Mouse (Mus musculus) stomach, postnatal 0 days (tissue): ENCODE results near the gene Hist1h2ad.
"Not testable (repeated sequence)": the region's sequence is repeated elsewhere in the genome, so short reads cannot be mapped to it uniquely, and the experiment has no call there.

Source experiments
- CTCF ChIP-seq: IDR thresholded peaks from 2 replicates; pipeline ENCODE4 v1.5.1; 2016; ENCODE audit warnings: antibody characterized with exemption, low read depth, mild to moderate bottlenecking, moderate library complexity
- EP300 ChIP-seq: optimal IDR thresholded peaks from 2 replicates; pipeline ENCODE3; 2016; ENCODE audit warnings: antibody characterized with exemption

- TF ChIP-seq CTCF, EP300: not testable (repeated sequence)
These were observed 13.5 kb upstream of the Hist1h2ad start for GRCm38 (mm10) chr13:23560699-23561098.
